Mouse (Mus musculus) stomach, embryonic 16.5 days (tissue): ENCODE measurements around the gene Krtap5-4. TPM values are rescaled to one million over a fixed set of nuclear protein-coding genes. Genes with fewer than 3 reads are reported as not detected.
"Not testable (repeated sequence)": the region's sequence is repeated elsewhere in the genome, so short reads cannot be mapped to it uniquely, and the experiment has no call there.

Source experiments
- ATAC-seq: fragments of 200-750 bp; cut with Nextera tagmentation; 2 replicates; pipeline ENCODE4 v1.8.0; 2017; ENCODE audit warnings: moderate number of reproducible peaks, moderate TSS enrichment; ENCODE audit not compliant: insufficient read depth, low FRiP score
- H3K27ac ChIP-seq: fragments of 300-500 bp; sonication (generic); 2 replicates; pipeline ENCODE4 v1.5.1; 2014; ENCODE audit warnings: low read length
- H3K27me3 ChIP-seq: fragments of 300-500 bp; sonication (generic); 2 replicates; pipeline ENCODE4 v1.6.1; 2014; ENCODE audit warnings: low read length, control low read depth, mixed read lengths; ENCODE audit not compliant: control insufficient read depth, insufficient read depth
- H3K36me3 ChIP-seq: fragments of 300-500 bp; sonication (generic); 2 replicates; pipeline ENCODE4 v1.6.1; 2014; ENCODE audit warnings: low read length; ENCODE audit not compliant: control insufficient read depth, insufficient read depth
- H3K4me1 ChIP-seq: fragments of 300-500 bp; sonication (generic); 2 replicates; pipeline ENCODE4 v1.6.1; 2014; ENCODE audit warnings: low read length, control low read depth, mixed read lengths; ENCODE audit not compliant: control insufficient read depth, insufficient read depth
- H3K4me2 ChIP-seq: fragments of 300-500 bp; sonication (generic); 2 replicates; pipeline ENCODE4 v1.6.1; 2014; ENCODE audit warnings: low read depth, low read length, mixed read lengths
- H3K4me3 ChIP-seq: fragments of 300-500 bp; sonication (generic); replicated peaks from 2 replicates; pipeline ENCODE4 v1.5.1; 2014; ENCODE audit warnings: mild to moderate bottlenecking, low read length
- H3K9ac ChIP-seq: fragments of 300-500 bp; sonication (generic); 2 replicates; pipeline ENCODE4 v1.6.1; 2014; ENCODE audit warnings: low read length
- H3K9me3 ChIP-seq: fragments of 300-500 bp; sonication (generic); replicated peaks from 2 replicates; pipeline ENCODE4 v1.6.1; 2016; ENCODE audit warnings: low read length, control low read depth; ENCODE audit not compliant: control insufficient read depth
- WGBS: fragments of 180-500 bp; shearing (Covaris S2); extraction: QIAGEN DNeasy Blood & Tissue Kit; methylation state at CpG from one replicate; pipeline ENCODE4 v1.1.7; 2014; 5-methylcytosine and 5-hydroxymethylcytosine counted together
- polyA plus RNA-seq: library from polyadenylated mRNA; unstranded; fragments of >200 nt; fragmentation: Nextera tagmentation; extraction: Ambion mirVana; gene quantifications from 2 replicates; pipeline ENCODE4 v1.2.1, GENCODE M21; 2015

The Krtap5-4 gene
- polyA plus RNA-seq, 1 experiment from 2014 or later = not detected

DNA sequence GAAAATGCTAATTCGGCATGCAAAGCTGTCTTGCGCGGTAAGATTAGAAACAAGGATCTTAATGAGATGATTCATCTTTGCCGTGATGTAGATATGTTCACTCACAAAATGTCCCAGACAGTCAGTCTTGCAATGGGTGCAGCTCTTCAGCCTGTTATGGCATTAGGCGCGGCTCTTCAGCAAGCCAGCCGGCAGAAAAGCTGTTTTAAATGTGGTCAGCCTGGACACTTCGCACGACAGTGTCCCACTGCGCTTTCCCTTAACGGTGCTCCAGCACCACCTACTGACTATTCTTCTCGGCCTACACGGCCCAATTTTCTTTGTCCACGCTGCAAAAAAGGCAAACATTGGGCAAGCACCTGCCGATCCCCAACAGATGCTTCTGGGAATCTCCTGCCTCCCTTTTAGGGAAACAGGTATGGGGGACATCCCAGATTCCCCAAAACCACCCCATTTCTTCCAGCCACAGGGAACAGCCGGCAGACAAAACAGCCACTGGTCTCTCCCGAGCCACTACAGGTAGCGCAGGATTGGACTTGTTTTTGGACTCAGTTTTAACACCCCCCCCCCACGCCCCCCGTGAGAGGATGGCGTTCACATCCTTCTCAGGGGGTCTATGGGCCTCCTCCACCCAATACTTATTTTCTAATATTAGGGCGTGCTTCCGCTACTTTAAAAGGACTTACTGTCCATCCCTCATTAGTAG is 18.1 kb upstream of the Krtap5-4 start:
- Histone ChIP-seq H3K4me2 (peak overlapping the region; percentile 83), H3K9ac (peak overlapping the region; percentile 19; the same call in 1 of the 2 replicates), H3K36me3 (no peaks in the 10 kb centered on the region), H3K9me3 (no peaks in the 10 kb centered on the region), H3K27me3 (no peaks in the 10 kb centered on the region; the same call in 1 of the 2 replicates), H3K27ac (no peak overlapping the region), H3K4me1 (peaks cover 5% of the 10 kb centered on the region; the same call in 1 of the 2 replicates), H3K4me3 (peak overlapping the region; percentile 60)
- WGBS = 18% methylated on average over 23 of the region's 23 CpGs
- peak; percentile 75; the same call in 1 of the 2 replicates for ATAC-seq

DNA sequence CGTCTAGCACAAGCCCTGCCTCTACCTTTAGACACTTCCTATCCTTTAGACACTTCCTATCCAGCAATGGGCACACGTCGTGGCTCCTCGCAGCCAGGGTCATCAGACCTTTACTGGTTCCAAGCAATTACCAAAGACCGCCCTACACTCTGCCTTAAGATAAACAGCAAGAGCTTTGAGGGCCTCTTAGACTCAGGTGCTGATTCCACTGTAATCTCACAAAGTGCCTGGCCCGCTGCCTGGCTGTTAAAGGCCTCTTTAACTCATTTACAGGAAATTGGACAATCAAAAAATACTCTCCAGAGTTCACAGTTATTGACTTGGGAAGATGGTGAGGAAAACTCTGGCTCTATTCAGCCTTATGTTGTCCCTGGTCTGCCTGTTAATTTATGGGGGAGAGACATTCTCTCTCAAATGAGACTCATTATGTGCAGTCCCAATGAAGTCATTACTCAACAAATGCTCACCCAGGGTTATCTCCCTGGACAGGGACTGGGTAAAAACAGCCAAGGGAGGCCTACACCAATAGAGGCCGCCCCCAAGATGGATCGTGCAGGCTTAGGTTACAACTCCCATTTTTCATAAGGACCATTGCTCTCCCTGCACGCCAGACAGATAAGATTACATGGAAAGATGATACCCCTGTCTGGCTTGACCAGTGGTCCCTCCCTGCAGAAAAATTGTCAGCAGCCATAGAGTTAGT is 17.3 kb upstream of the Krtap5-4 start:
- H3K9me3 ChIP-seq, H3K4me3 ChIP-seq, H3K36me3 ChIP-seq, H3K9ac ChIP-seq, H3K4me2 ChIP-seq, H3K27me3 ChIP-seq, H3K4me1 ChIP-seq, ATAC-seq, H3K27ac ChIP-seq: not testable (repeated sequence)
- 45% methylated on average over 9 of the region's 9 CpGs for WGBS

DNA sequence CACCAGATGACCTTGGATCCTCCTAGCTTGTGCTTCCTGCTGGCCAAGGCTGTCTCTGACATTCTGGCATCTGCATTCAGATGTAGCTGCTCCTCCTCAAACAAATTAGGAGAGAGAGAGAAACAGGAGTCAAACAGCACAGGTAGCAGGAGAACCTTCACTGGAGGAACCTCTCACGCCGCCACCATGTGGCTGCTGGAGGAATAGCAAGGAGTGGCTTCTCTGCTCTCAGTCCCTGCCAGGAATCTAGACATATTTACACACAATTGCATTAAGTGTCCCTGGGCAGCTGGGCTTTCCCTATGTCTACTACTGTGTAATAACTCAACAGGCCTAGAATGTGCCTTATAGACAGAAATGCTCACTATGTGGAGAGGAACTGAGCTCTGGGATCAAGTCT is 9.5 kb upstream of the Krtap5-4 start:
- H3K9ac ChIP-seq, H3K27ac ChIP-seq, H3K36me3 ChIP-seq, H3K4me3 ChIP-seq, H3K4me2 ChIP-seq, H3K27me3 ChIP-seq, H3K4me1 ChIP-seq, H3K9me3 ChIP-seq: not testable (repeated sequence)
- 0 out of 2 replicates have a peak, but pooled peaks have one; percentile 33 for ATAC-seq
- 6% methylated on average over 2 of the region's 2 CpGs for WGBS

DNA sequence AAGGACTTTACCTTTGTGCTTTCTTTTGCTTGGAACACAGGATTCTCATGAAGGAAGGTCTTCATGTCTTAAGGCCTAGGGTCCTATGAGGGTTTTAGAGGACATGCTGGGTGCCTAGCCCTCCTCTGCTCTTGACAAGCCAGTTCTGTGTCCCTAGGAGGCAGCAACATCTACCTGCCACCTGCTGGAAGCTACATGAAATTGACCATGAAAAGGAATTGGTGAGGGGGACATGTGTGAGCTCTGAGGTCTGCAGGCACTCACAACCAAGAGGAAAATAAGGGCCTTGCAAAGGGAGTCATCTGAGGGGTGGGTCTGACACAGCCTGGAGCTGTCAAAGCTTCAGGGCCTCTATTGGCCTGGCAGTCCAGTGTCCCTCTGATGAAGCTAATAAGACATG is 7.9 kb upstream of the Krtap5-4 start:
- no peak overlapping the region for H3K4me3 ChIP-seq
- ATAC-seq = no peak
- H3K4me2 ChIP-seq = no peak overlapping the region
- H3K9me3 ChIP-seq = no peaks in the 10 kb centered on the region
- H3K27me3 ChIP-seq = no peaks in the 10 kb centered on the region; the same call in 1 of the 2 replicates
- H3K27ac ChIP-seq = no peak overlapping the region
- H3K4me1 ChIP-seq = no peaks in the 10 kb centered on the region
- no peak overlapping the region for H3K9ac ChIP-seq
- H3K36me3 ChIP-seq = no peaks in the 10 kb centered on the region

DNA sequence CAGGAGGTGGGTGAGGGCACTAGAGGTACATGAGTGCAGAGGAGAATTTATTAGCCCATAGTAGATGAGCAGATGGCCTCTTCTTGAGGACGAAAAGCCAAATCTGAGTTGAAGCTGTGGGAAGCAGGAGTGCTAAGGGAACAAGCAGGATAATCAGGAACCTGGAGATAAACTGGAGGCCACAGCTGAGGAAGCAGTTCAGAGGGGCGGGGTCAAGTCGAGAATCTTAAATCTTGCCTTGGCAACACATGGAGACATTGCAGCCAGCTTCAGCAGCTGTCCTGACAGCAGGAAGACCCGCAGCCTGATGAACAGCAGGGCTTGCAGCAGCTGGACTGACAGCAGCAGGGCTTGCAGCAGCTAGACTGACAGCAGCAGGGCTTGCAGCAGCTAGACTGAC is 7.2 kb upstream of the Krtap5-4 start:
- not testable (repeated sequence) for ATAC-seq, H3K4me1 ChIP-seq, H3K9ac ChIP-seq, H3K27ac ChIP-seq, H3K4me3 ChIP-seq, H3K9me3 ChIP-seq, H3K36me3 ChIP-seq, H3K27me3 ChIP-seq, H3K4me2 ChIP-seq
- 15% methylated on average over 4 of the region's 4 CpGs for WGBS

DNA sequence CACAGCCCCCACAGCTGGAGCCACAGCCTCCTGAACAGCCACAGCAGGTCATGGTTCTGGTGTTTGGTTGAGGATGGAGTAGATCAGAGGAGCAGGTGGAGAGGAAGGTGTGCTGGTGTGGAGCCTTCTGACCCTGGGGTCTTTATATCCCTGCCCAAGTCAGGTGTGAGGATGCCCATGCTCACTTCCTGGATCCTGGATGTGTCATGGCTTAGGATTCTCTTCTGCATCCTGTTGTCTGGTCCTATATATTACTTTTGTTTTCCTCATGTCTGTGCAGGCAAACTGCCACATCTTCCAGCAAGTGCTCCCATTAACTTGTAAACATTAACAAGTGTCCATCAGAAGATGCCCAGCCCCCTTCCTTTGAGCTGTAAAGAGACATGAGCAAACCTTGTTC is 6.3 kb upstream of the Krtap5-4 start, which contains the start of gene Krtap5-1:
Gene Krtap5-1 (minus strand): TSS at position 101 of the 400 bp plus-strand sequence.
- ATAC-seq, H3K9ac ChIP-seq, H3K4me3 ChIP-seq, H3K27me3 ChIP-seq, H3K4me1 ChIP-seq, H3K4me2 ChIP-seq, H3K9me3 ChIP-seq, H3K27ac ChIP-seq, H3K36me3 ChIP-seq: not testable (repeated sequence)

DNA sequence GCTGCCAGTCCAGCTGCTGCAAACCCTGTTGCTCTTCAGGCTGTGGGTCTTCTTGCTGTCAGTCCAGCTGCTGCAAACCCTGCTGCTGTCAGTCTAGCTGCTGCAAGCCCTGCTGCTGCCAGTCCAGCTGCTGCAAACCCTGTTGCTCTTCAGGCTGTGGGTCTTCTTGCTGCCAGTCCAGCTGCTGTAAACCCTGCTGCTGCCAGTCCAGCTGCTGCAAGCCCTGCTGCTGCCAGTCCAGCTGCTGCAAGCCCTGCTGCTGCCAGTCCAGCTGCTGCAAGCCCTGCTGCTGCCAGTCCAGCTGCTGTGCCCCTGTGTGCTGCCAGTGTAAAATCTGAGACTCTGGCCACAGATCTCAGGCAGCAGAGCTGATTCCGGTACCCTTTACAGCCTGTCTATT is 580 bp downstream of the Krtap5-4 start:
- H3K4me3 ChIP-seq, H3K4me2 ChIP-seq, H3K27me3 ChIP-seq, H3K9ac ChIP-seq, ATAC-seq, H3K9me3 ChIP-seq, H3K36me3 ChIP-seq, H3K4me1 ChIP-seq, H3K27ac ChIP-seq: not testable (repeated sequence)
- WGBS = 80% methylated on average over 1 of the region's 1 CpGs

DNA sequence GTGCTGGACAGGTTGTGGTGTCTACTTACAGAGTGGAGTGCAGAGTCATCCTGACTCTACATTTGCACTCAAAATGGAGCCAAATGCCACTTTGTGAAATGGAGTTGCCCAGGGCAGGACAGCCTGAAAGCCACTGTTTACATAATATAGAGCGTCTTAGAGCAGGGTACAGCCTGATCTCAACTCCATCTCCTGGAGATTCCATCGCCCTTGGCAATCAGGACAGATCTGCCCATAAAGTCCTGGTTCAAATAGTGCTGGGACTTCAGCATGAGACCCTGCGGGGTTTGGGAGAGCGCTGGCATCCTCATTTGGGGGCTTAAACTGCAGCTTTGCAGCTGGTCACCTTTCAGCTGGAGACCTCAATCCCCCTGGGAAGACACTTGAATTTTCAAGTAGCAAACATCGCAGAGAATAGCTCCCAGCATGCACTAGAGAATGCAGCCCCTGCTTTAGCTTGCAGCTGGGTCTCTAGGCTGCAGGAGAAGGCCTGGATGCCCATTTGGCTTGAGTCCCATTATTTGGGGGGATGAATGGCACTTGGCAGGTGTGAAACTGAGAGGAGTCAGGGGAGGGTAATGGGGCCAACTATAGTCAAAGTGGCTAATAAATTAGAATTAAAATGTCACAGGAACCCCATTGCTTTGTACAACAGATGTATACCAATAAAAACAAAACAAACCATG is 11.4 kb downstream of the Krtap5-4 start:
- Histone ChIP-seq H3K27me3 (no peaks in the 10 kb centered on the region), H3K4me1 (peaks cover 11% of the 10 kb centered on the region), H3K9ac (no peak overlapping the region), H3K9me3 (no peaks in the 10 kb centered on the region), H3K4me2 (no peak overlapping the region), H3K27ac (no peak overlapping the region), H3K36me3 (no peaks in the 10 kb centered on the region), H3K4me3 (no peak overlapping the region)
- no peak for ATAC-seq
- WGBS = 54% methylated on average over 5 of the region's 5 CpGs

DNA sequence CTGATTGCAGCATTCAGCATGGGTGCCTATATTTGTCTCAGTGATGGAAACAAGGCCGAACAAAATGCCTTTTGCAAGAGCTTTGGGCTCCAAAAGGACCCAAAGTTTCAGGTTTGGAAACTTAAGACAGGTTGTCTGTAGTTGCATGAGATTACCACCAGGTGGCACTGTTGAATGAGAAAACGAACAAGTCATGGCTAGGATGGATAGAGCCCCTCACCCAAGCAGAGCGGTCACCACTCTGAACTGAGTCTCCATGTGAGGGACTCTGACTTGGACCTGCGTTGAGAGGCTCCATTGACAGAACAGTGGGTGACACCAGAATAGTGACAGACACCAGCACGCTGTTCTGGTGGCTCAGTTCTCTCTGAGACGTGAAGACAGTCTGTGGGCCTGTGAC is 13.2 kb downstream of the Krtap5-4 start:
- no peak overlapping the region for H3K9ac ChIP-seq
- H3K9me3 ChIP-seq = no peaks in the 10 kb centered on the region
- H3K27me3 ChIP-seq = no peaks in the 10 kb centered on the region
- no peak overlapping the region for H3K4me2 ChIP-seq
- WGBS = 26% methylated on average over 6 of the region's 6 CpGs
- no peak overlapping the region for H3K4me3 ChIP-seq
- H3K27ac ChIP-seq = no peak overlapping the region
- no peaks in the 10 kb centered on the region for H3K36me3 ChIP-seq
- ATAC-seq = peak; percentile 54; the same call in 1 of the 2 replicates
- peaks cover 19% of the 10 kb centered on the region for H3K4me1 ChIP-seq
